Mouse (Mus musculus) kidney, embryonic 16.5 days (tissue): ENCODE measurements around the gene Zswim3. TPM values are rescaled to one million over a fixed set of nuclear protein-coding genes. Genes with fewer than 3 reads are reported as not detected.

Experiments used
- ATAC-seq: fragments of 200-750 bp; cut with Nextera tagmentation; 2 replicates; pipeline ENCODE4 v1.8.0; 2017; ENCODE audit warnings: moderate TSS enrichment; ENCODE audit not compliant: low FRiP score, low TSS enrichment
- H3K27ac ChIP-seq: fragments of 300-500 bp; sonication (generic); 2 replicates; pipeline ENCODE4 v1.5.1; 2014; ENCODE audit warnings: low read length
- H3K27me3 ChIP-seq: fragments of 300-500 bp; sonication (generic); 2 replicates; pipeline ENCODE4 v1.6.1; 2014; ENCODE audit warnings: low read length, control low read depth, mixed read lengths; ENCODE audit not compliant: insufficient read depth
- H3K36me3 ChIP-seq: fragments of 300-500 bp; sonication (generic); 2 replicates; pipeline ENCODE4 v1.6.1; 2014; ENCODE audit warnings: low read length, control low read depth, mixed read lengths; ENCODE audit not compliant: insufficient read depth
- H3K4me1 ChIP-seq: fragments of 300-500 bp; sonication (generic); 2 replicates; pipeline ENCODE4 v1.6.1; 2014; ENCODE audit warnings: low read length, control low read depth, mixed read lengths; ENCODE audit not compliant: insufficient read depth
- H3K4me2 ChIP-seq: fragments of 300-500 bp; sonication (generic); replicated peaks from 2 replicates; pipeline ENCODE4 v1.6.1; 2014; ENCODE audit warnings: low read depth, low read length
- H3K4me3 ChIP-seq: fragments of 300-500 bp; sonication (generic); 2 replicates; pipeline ENCODE4 v1.5.1; 2014; ENCODE audit warnings: mild to moderate bottlenecking, low read length
- H3K9ac ChIP-seq: fragments of 300-500 bp; sonication (generic); replicated peaks from 2 replicates; pipeline ENCODE4 v1.6.1; 2014; ENCODE audit warnings: low read length
- H3K9me3 ChIP-seq: fragments of 300-500 bp; sonication (generic); 2 replicates; pipeline ENCODE4 v1.6.1; 2016; ENCODE audit warnings: low read length, control low read depth
- WGBS: fragments of 180-500 bp; shearing (Covaris S2); extraction: QIAGEN DNeasy Blood & Tissue Kit; methylation state at CpG from one replicate; pipeline ENCODE4 v1.1.7; 2014; 5-methylcytosine and 5-hydroxymethylcytosine counted together
- polyA plus RNA-seq: library from polyadenylated mRNA; unstranded; fragments of >200 nt; fragmentation: Nextera tagmentation; extraction: Ambion mirVana; gene quantifications from 2 replicates; pipeline ENCODE4 v1.2.1, GENCODE M21; 2015

Zswim3 gene
- polyA plus RNA-seq, 1 experiment from 2014 or later, result 11.9 TPM

GRCm38 (mm10) chr2:164868491-164868890 lies 63.6 kb downstream of the Zswim3 start:
- H3K4me2 ChIP-seq, result no peak overlapping the region
- no peaks in the 10 kb centered on the region for H3K27me3 ChIP-seq
- ATAC-seq, result no peak
- H3K27ac ChIP-seq, result no peak overlapping the region
- H3K36me3 ChIP-seq, result no peaks in the 10 kb centered on the region
- H3K4me1 ChIP-seq, result peaks cover 7% of the 10 kb centered on the region
- H3K4me3 ChIP-seq, result no peak overlapping the region
- peaks cover 4% of the 10 kb centered on the region; the same call in 1 of the 2 replicates for H3K9me3 ChIP-seq
- no peak overlapping the region for H3K9ac ChIP-seq
- 54% methylated on average over 7 of the region's 7 CpGs for WGBS

Other genes with a start within 250 kb of the Zswim3 start
- gene Wfdc2, start 242.7 kb upstream of the Zswim3 start, polyA plus RNA-seq, result 399 and 441 TPM in 2 replicates
- not detected in 2 replicates for gene Spint3, start 231.6 kb upstream of the Zswim3 start, polyA plus RNA-seq
- not detected in 2 replicates for gene Wfdc6a, start 219.7 kb upstream of the Zswim3 start, polyA plus RNA-seq
- gene Eppin, start 211.5 kb upstream of the Zswim3 start, polyA plus RNA-seq, result not detected in 2 replicates
- not detected in 2 replicates for gene Wfdc6b, start 191.6 kb upstream of the Zswim3 start, polyA plus RNA-seq
- not detected in 2 replicates for gene Wfdc8, start 191.5 kb upstream of the Zswim3 start, polyA plus RNA-seq
- not detected in 2 replicates for gene Wfdc16, start 166.3 kb upstream of the Zswim3 start, polyA plus RNA-seq
- not detected in 2 replicates for gene Wfdc10, start 149.1 kb upstream of the Zswim3 start, polyA plus RNA-seq
- gene Wfdc9, start 148.5 kb upstream of the Zswim3 start, polyA plus RNA-seq, result not detected in 2 replicates
- gene Wfdc11, start 131.0 kb upstream of the Zswim3 start, polyA plus RNA-seq, result not detected in 2 replicates
- gene Wfdc13, start 120.0 kb upstream of the Zswim3 start, polyA plus RNA-seq, result 0.97 and 1.3 TPM in 2 replicates
- 0.49 and 1.2 TPM in 2 replicates for gene Spint4, start 106.6 kb upstream of the Zswim3 start, polyA plus RNA-seq
- not detected in 2 replicates for gene Spint5, start 89.8 kb upstream of the Zswim3 start, polyA plus RNA-seq
- 1.1 and 1.2 TPM in 2 replicates for gene Wfdc3, start 59.2 kb upstream of the Zswim3 start, polyA plus RNA-seq
- gene Dnttip1, start 59.1 kb upstream of the Zswim3 start, polyA plus RNA-seq, result 73.3 and 74.2 TPM in 2 replicates
- 449 and 509 TPM in 2 replicates for gene Ube2c, start 35.2 kb upstream of the Zswim3 start, polyA plus RNA-seq
- gene Tnnc2, start 25.1 kb upstream of the Zswim3 start, polyA plus RNA-seq, result 21.0 and 22.3 TPM in 2 replicates
- 22.7 and 25.2 TPM in 2 replicates for gene Snx21, start 19.3 kb upstream of the Zswim3 start, polyA plus RNA-seq
- gene Acot8, start 216 bp upstream of the Zswim3 start, polyA plus RNA-seq, result 27.3 and 30.8 TPM in 2 replicates
- 21.7 and 22.3 TPM in 2 replicates for gene Zswim1, start 17.6 kb downstream of the Zswim3 start, polyA plus RNA-seq
- gene Spata25, start 23.4 kb downstream of the Zswim3 start, polyA plus RNA-seq, result not detected in 2 replicates
- 206 and 211 TPM in 2 replicates for gene Ctsa, start 27.8 kb downstream of the Zswim3 start, polyA plus RNA-seq
- gene Neurl2, start 28.4 kb downstream of the Zswim3 start, polyA plus RNA-seq, result 8.8 and 9.0 TPM in 2 replicates
- 44.8 and 47.5 TPM in 2 replicates for gene Pltp, start 52.6 kb downstream of the Zswim3 start, polyA plus RNA-seq
- 74.9 and 79.7 TPM in 2 replicates for gene Pcif1, start 74.2 kb downstream of the Zswim3 start, polyA plus RNA-seq
- 15.1 and 16.2 TPM in 2 replicates for gene Zfp335, start 106.7 kb downstream of the Zswim3 start, polyA plus RNA-seq
- gene Mmp9, start 135.7 kb downstream of the Zswim3 start, polyA plus RNA-seq, result 2.5 and 3.2 TPM in 2 replicates
- gene Slc12a5, start 155.7 kb downstream of the Zswim3 start, polyA plus RNA-seq, result 0.85 and 0.94 TPM in 2 replicates
- gene Ncoa5, start 229.8 kb downstream of the Zswim3 start, polyA plus RNA-seq, result 69.8 and 79.5 TPM in 2 replicates